Mouse (Mus musculus) CH12.LX (cell line): Measurements from ENCODE around the gene Trim5.
A peak's percentile ranks its signal among the peaks of the same experiment; 100 is the strongest.

Source experiments
- CTCF ChIP-seq, 2 experiments: IDR thresholded peaks in 1 of 2; conservative IDR thresholded peaks in 1 of 2; 2 replicates each; pipeline ENCODE4 v1.5.1; 2011 to 2012; ENCODE audit warnings: low read depth in 2 of 2, low read length in 2 of 2, improper control_type of control experiment in 1 of 2, inconsistent platforms in 1 of 2, mild to moderate bottlenecking in 1 of 2, moderate library complexity in 1 of 2
- E2F4 ChIP-seq: IDR thresholded peaks from 2 replicates; pipeline ENCODE4 v1.6.1; 2011; ENCODE audit warnings: low read depth, low read length, improper control_type of control experiment; ENCODE audit not compliant: insufficient replicate concordance
- HCFC1 ChIP-seq: IDR thresholded peaks from 2 replicates; pipeline ENCODE4 v1.6.1; 2012; ENCODE audit warnings: low read depth, mild to moderate bottlenecking, inconsistent platforms, low read length, improper control_type of control experiment
- MAX ChIP-seq: IDR thresholded peaks from 2 replicates; pipeline ENCODE4 v1.6.1; 2011; ENCODE audit warnings: low read length, improper control_type of control experiment
- MEF2A ChIP-seq: IDR thresholded peaks from 2 replicates; pipeline ENCODE4 v1.6.1; 2014; ENCODE audit warnings: low read depth, mild to moderate bottlenecking, inconsistent platforms, low read length, improper control_type of control experiment, borderline replicate concordance
- POLR2A ChIP-seq: IDR thresholded peaks from 2 replicates; pipeline ENCODE4 v1.6.1; 2011; ENCODE audit warnings: low read depth, mild to moderate bottlenecking, improper control_type of control experiment, low read length
- RAD21 ChIP-seq: IDR thresholded peaks from 2 replicates; pipeline ENCODE4 v1.6.1; 2011; ENCODE audit warnings: low read depth, mild to moderate bottlenecking, low read length, improper control_type of control experiment, moderate library complexity
- UBTF ChIP-seq: IDR thresholded peaks from 2 replicates; pipeline ENCODE4 v1.6.1; 2012; ENCODE audit warnings: low read depth, mild to moderate bottlenecking, inconsistent platforms, low read length, improper control_type of control experiment, moderate library complexity
- ZC3H11A ChIP-seq: IDR thresholded peaks from 2 replicates; pipeline ENCODE4 v1.6.1; 2012; ENCODE audit warnings: low read depth, mild to moderate bottlenecking, inconsistent platforms, low read length, improper control_type of control experiment
- ZMIZ1 ChIP-seq: IDR thresholded peaks from 2 replicates; pipeline ENCODE4 v1.6.1; 2012; ENCODE audit warnings: low read depth, mild to moderate bottlenecking, inconsistent platforms, low read length, improper control_type of control experiment

DNA sequence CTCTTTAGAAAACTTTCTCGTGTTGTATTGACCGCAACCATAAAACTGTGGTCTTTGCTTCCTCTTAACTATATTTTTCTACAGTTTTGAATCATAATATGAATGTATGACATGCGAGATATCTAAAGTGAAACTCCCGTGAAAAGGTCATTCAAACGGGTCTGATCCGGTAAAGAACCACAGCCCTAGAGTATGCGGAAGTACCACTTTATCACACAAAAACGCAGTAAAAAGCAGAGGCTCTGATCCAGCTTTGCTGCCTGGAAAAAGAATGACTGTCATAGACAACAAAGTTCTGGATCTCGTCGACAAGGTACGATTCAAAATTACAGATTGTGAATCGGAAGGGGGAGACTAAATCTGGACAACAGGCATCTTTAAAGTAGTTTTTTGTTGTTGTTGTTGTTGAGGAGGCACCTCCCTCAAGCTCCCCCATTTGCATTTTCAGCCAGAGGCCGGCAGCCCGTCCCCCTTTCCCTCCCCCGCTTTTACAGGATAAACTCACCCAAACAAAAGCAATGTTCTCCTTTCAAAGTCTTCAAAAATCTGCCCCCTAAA, 27.0 kb upstream of the Trim5 start:
- no peak for TF ChIP-seq RAD21
- TF ChIP-seq CTCF (conservative IDR thresholded peaks at IDR 0.05 in 1 of 2, IDR thresholded peaks at IDR 0.05 in 1 of 2; ENCODE audit: low read depth in 2 of 2, low read length in 2 of 2): no peak
- no peak for TF ChIP-seq MEF2A
- no peak for TF ChIP-seq MAX
- no peak for TF ChIP-seq E2F4
- TF ChIP-seq UBTF: no peak
- no peak for TF ChIP-seq ZC3H11A
- TF ChIP-seq ZMIZ1: no peak
- no peak for TF ChIP-seq HCFC1
- TF ChIP-seq POLR2A: 0 out of 2 replicates have a peak, but pooled peaks have one; percentile 27
